Mouse (Mus musculus): Measurements from ENCODE around the gene Bpifb4.
A peak's percentile ranks its signal among the peaks of the same experiment; 100 is the strongest.

The Bpifb4 gene

GRCm38 (mm10) chr2:153937843-153938242, at the start of gene Bpifb4:
TSS of gene Bpifb4 (plus strand) at chr2:153938212.
- no peak for DNase-seq

- DNase-seq = no peak
Observed at GRCm38 (mm10) chr2:153899111-153899510, 38.9 kb upstream of the Bpifb4 start.

GRCm38 (mm10) chr2:153900088-153900487, 37.9 kb upstream of the Bpifb4 start, which contains the start of gene Bpifb6:
TSS of gene Bpifb6 (plus strand) at chr2:153900388.
- DNase-seq = peak; percentile 15

- DNase-seq = no peak
Observed at GRCm38 (mm10) chr2:153902726-153903125, 35.3 kb upstream of the Bpifb4 start.

GRCm38 (mm10) chr2:153906626-153907025, 31.4 kb upstream of the Bpifb4 start:
- DNase-seq = no peak

GRCm38 (mm10) chr2:153914151-153914550, 23.9 kb upstream of the Bpifb4 start:
- DNase-seq = peak; percentile 19

GRCm38 (mm10) chr2:153917930-153918329, 20.1 kb upstream of the Bpifb4 start, which contains the start of gene Bpifb3:
TSS of gene Bpifb3 (plus strand) at chr2:153918230.
- DNase-seq = no peak

- DNase-seq = no peak
Observed at GRCm38 (mm10) chr2:153921246-153921645, 16.8 kb upstream of the Bpifb4 start.

GRCm38 (mm10) chr2:153929871-153930413, 8.1 kb upstream of the Bpifb4 start:
- peak; percentile 74 for DNase-seq

GRCm38 (mm10) chr2:153931125-153931524, 6.9 kb upstream of the Bpifb4 start:
- peak; percentile 30 for DNase-seq

- DNase-seq = peak; percentile 45
Observed at GRCm38 (mm10) chr2:153933311-153933710, 4.7 kb upstream of the Bpifb4 start.

GRCm38 (mm10) chr2:153935348-153935747, 2.7 kb upstream of the Bpifb4 start:
- DNase-seq = no peak

- DNase-seq = peak; percentile 77
Observed at GRCm38 (mm10) chr2:153943537-153943936, 5.5 kb downstream of the Bpifb4 start.

GRCm38 (mm10) chr2:153944567-153944966, 6.6 kb downstream of the Bpifb4 start:
- DNase-seq = no peak

GRCm38 (mm10) chr2:153952897-153953296, 14.9 kb downstream of the Bpifb4 start:
- peak; percentile 84 for DNase-seq

- peak; percentile 87 for DNase-seq
Observed at GRCm38 (mm10) chr2:153953836-153954235, 15.8 kb downstream of the Bpifb4 start.

- DNase-seq = no peak
Observed at GRCm38 (mm10) chr2:153962821-153963331, 24.9 kb downstream of the Bpifb4 start.

- no peak for DNase-seq
Observed at GRCm38 (mm10) chr2:153963334-153963733, 25.3 kb downstream of the Bpifb4 start.

GRCm38 (mm10) chr2:153970221-153970620, 32.2 kb downstream of the Bpifb4 start:
- DNase-seq = peak; percentile 80

GRCm38 (mm10) chr2:153974582-153974981, 36.6 kb downstream of the Bpifb4 start, which contains the start of gene Bpifa6:
TSS of gene Bpifa6 (plus strand) at chr2:153974945.
- no peak for DNase-seq

- peak; percentile 81 for DNase-seq
Observed at GRCm38 (mm10) chr2:153995770-153996169, 57.8 kb downstream of the Bpifb4 start.

- DNase-seq = no peak
Observed at GRCm38 (mm10) chr2:154000501-154000900, 62.5 kb downstream of the Bpifb4 start.

- DNase-seq = no peak
Observed at GRCm38 (mm10) chr2:154001056-154001455, 63.0 kb downstream of the Bpifb4 start.

GRCm38 (mm10) chr2:154004456-154004855, 66.4 kb downstream of the Bpifb4 start:
- DNase-seq = peak; percentile 78

- DNase-seq = peak; percentile 71
Observed at GRCm38 (mm10) chr2:154005094-154005493, 67.1 kb downstream of the Bpifb4 start.

Measured in retina, postnatal 1 day (tissue).